Mouse (Mus musculus): ENCODE measurements around the gene Tmem59. TPM values are rescaled to one million over a fixed set of nuclear protein-coding genes. Genes with fewer than 3 reads are reported as not detected.
A peak's percentile ranks its signal among the peaks of the same experiment; 100 is the strongest.

The Tmem59 gene
- polyA plus RNA-seq, 2 experiments: 235 to 441 TPM

- ATAC-seq (ENCODE audit: low FRiP score, low read depth): peak; percentile 63
- TF ChIP-seq POLR2A (IDR thresholded peaks at IDR 0.05; ENCODE audit: borderline replicate concordance, extremely low read depth, insufficient read depth, insufficient read length): no peak
These were observed 14.2 kb upstream of the Tmem59 start for GRCm38 (mm10) chr4:107163756-107164587.

GRCm38 (mm10) chr4:107166700-107167099 lies 11.5 kb upstream of the Tmem59 start:
- no peak for DNase-seq (ENCODE audit: low spot score)
- no peak for ATAC-seq (ENCODE audit: low FRiP score, low read depth)
- no peaks in the 10 kb centered on the region for H3K9me3 ChIP-seq (ENCODE audit: control insufficient read depth, low read length)
- no peak for TF ChIP-seq POLR2A (IDR thresholded peaks at IDR 0.05; ENCODE audit: borderline replicate concordance, extremely low read depth, insufficient read depth, insufficient read length)
- no peaks in the 10 kb centered on the region for H3K4me1 ChIP-seq (ENCODE audit: control insufficient read depth, insufficient read depth, low read length)
- H3K27me3 ChIP-seq (ENCODE audit: control insufficient read depth, insufficient read depth, low read length): no peaks in the 10 kb centered on the region
- 76% methylated on average over 5 of the region's 5 CpGs for whole genome bisulfite sequencing
- no peak overlapping the region for H3K9ac ChIP-seq (ENCODE audit: low read depth, low read length, severe bottlenecking)
- peaks cover 29% of the 10 kb centered on the region for H3K36me3 ChIP-seq (ENCODE audit: control insufficient read depth, insufficient read depth, low read length)
- no peak overlapping the region for H3K27ac ChIP-seq (replicated peaks; ENCODE audit: low read depth, low read length)
- no peak overlapping the region for H3K4me2 ChIP-seq (replicated peaks; ENCODE audit: low read depth, low read length, severe bottlenecking)
- no peak overlapping the region for H3K4me3 ChIP-seq (replicated peaks; ENCODE audit: low read length)

More at GRCm38 (mm10) chr4:107163756-107164587, 14.2 kb upstream of the Tmem59 start:
- H3K36me3 ChIP-seq (ENCODE audit: control insufficient read depth, insufficient read depth, low read length): peaks cover 29% of the 10 kb centered on the region
- H3K27me3 ChIP-seq (ENCODE audit: control insufficient read depth, insufficient read depth, low read length): no peaks in the 10 kb centered on the region
- H3K27ac ChIP-seq (replicated peaks; ENCODE audit: low read depth, low read length): no peak overlapping the region
- no peaks in the 10 kb centered on the region for H3K4me1 ChIP-seq (ENCODE audit: control insufficient read depth, insufficient read depth, low read length)
- H3K4me3 ChIP-seq (replicated peaks; ENCODE audit: low read length): no peak overlapping the region
- no peak overlapping the region for H3K4me2 ChIP-seq (replicated peaks; ENCODE audit: low read depth, low read length, severe bottlenecking)
- H3K9ac ChIP-seq (ENCODE audit: low read depth, low read length, severe bottlenecking): no peak overlapping the region
- no peaks in the 10 kb centered on the region for H3K9me3 ChIP-seq (ENCODE audit: control insufficient read depth, low read length)
- peak; percentile 86 for DNase-seq (ENCODE audit: low spot score)
- WGBS: 47% methylated on average over 9 of the region's 9 CpGs

GRCm38 (mm10) chr4:107167798-107168197 lies 10.4 kb upstream of the Tmem59 start:
- WGBS: 84% methylated on average over 5 of the region's 5 CpGs
- no peak overlapping the region for H3K4me3 ChIP-seq (replicated peaks; ENCODE audit: low read length)
- H3K9me3 ChIP-seq (ENCODE audit: control insufficient read depth, low read length): no peaks in the 10 kb centered on the region
- DNase-seq (ENCODE audit: low spot score) (no peak), ATAC-seq (ENCODE audit: low FRiP score, low read depth) (no peak)
- H3K4me2 ChIP-seq (replicated peaks; ENCODE audit: low read depth, low read length, severe bottlenecking): no peak overlapping the region
- no peak overlapping the region for H3K9ac ChIP-seq (ENCODE audit: low read depth, low read length, severe bottlenecking)
- no peaks in the 10 kb centered on the region for H3K27me3 ChIP-seq (ENCODE audit: control insufficient read depth, insufficient read depth, low read length)
- no peak overlapping the region for H3K27ac ChIP-seq (replicated peaks; ENCODE audit: low read depth, low read length)
- no peak for TF ChIP-seq POLR2A (IDR thresholded peaks at IDR 0.05; ENCODE audit: borderline replicate concordance, extremely low read depth, insufficient read depth, insufficient read length)
- no peaks in the 10 kb centered on the region for H3K4me1 ChIP-seq (ENCODE audit: control insufficient read depth, insufficient read depth, low read length)
- peaks cover 35% of the 10 kb centered on the region for H3K36me3 ChIP-seq (ENCODE audit: control insufficient read depth, insufficient read depth, low read length)

- Histone ChIP-seq H3K27me3 (ENCODE audit: control insufficient read depth, insufficient read depth, low read length) (no peaks in the 10 kb centered on the region), H3K4me3 (replicated peaks; ENCODE audit: low read length) (peak overlapping the region; percentile 71), H3K4me1 (ENCODE audit: control insufficient read depth, insufficient read depth, low read length) (peaks cover 25% of the 10 kb centered on the region), H3K9me3 (ENCODE audit: control insufficient read depth, low read length) (no peaks in the 10 kb centered on the region), H3K27ac (replicated peaks; ENCODE audit: low read depth, low read length) (peak overlapping the region; percentile 93), H3K9ac (ENCODE audit: low read depth, low read length, severe bottlenecking) (peak overlapping the region; percentile 77), H3K36me3 (ENCODE audit: control insufficient read depth, insufficient read depth, low read length) (peaks cover 17% of the 10 kb centered on the region), H3K4me2 (replicated peaks; ENCODE audit: low read depth, low read length, severe bottlenecking) (peak overlapping the region; percentile 57)
- DNase-seq (ENCODE audit: low spot score): no peak
- ATAC-seq (ENCODE audit: low FRiP score, low read depth): no peak
- TF ChIP-seq POLR2A (IDR thresholded peaks at IDR 0.05; ENCODE audit: borderline replicate concordance, extremely low read depth, insufficient read depth, insufficient read length): no peak
- WGBS: 35% methylated on average over 11 of the region's 11 CpGs
These were observed 693 bp upstream of the Tmem59 start for GRCm38 (mm10) chr4:107177506-107177905.

GRCm38 (mm10) chr4:107178830-107179490 lies 761 bp downstream of the Tmem59 start, which contains the start of gene Tceanc2:
Tceanc2 (minus strand) TSS chr4:107179116.
- TF ChIP-seq POLR2A (IDR thresholded peaks at IDR 0.05; ENCODE audit: borderline replicate concordance, extremely low read depth, insufficient read depth, insufficient read length): no peak
- H3K4me3 ChIP-seq (replicated peaks; ENCODE audit: low read length): peak within 1 kb of the TSS; percentile 71
- H3K4me2 ChIP-seq (replicated peaks; ENCODE audit: low read depth, low read length, severe bottlenecking): peak within 1 kb of the TSS; percentile 65
- H3K9me3 ChIP-seq (ENCODE audit: control insufficient read depth, low read length): no peaks in the 10 kb centered on the region
- peak within 1 kb of the TSS; percentile 93 for H3K27ac ChIP-seq (replicated peaks; ENCODE audit: low read depth, low read length)
- H3K9ac ChIP-seq (ENCODE audit: low read depth, low read length, severe bottlenecking): peak within 1 kb of the TSS; percentile 77
- ATAC-seq (ENCODE audit: low FRiP score, low read depth) (peak; percentile 42; the same call in 1 of the 2 replicates), DNase-seq (ENCODE audit: low spot score) (peak; percentile 47)
- H3K27me3 ChIP-seq (ENCODE audit: control insufficient read depth, insufficient read depth, low read length): no peaks in the 10 kb centered on the region
- under 1% methylated on average over 42 of the region's 47 CpGs for WGBS
- H3K36me3 ChIP-seq (ENCODE audit: control insufficient read depth, insufficient read depth, low read length): peaks cover 5% of the 10 kb centered on the region
- H3K4me1 ChIP-seq (ENCODE audit: control insufficient read depth, insufficient read depth, low read length): peaks cover 31% of the 10 kb centered on the region
